Mouse (Mus musculus) ES-E14 (cell line): ENCODE measurements around the gene Clstn1.

ENCODE experiments used
- HCFC1 ChIP-seq: IDR thresholded peaks from 2 replicates; pipeline ENCODE4 v1.6.1; 2012; ENCODE audit warnings: low read length, inconsistent platforms, borderline replicate concordance; ENCODE audit not compliant: insufficient read depth
- MAFK ChIP-seq: IDR thresholded peaks from 2 replicates; pipeline ENCODE4 v1.6.1; 2014; ENCODE audit warnings: mild to moderate bottlenecking, low read depth, low read length, inconsistent platforms; ENCODE audit not compliant: insufficient read depth
- ZNF384 ChIP-seq: IDR thresholded peaks from 2 replicates; pipeline ENCODE4 v1.6.1; 2012; ENCODE audit warnings: low read depth, low read length, inconsistent platforms

DNA sequence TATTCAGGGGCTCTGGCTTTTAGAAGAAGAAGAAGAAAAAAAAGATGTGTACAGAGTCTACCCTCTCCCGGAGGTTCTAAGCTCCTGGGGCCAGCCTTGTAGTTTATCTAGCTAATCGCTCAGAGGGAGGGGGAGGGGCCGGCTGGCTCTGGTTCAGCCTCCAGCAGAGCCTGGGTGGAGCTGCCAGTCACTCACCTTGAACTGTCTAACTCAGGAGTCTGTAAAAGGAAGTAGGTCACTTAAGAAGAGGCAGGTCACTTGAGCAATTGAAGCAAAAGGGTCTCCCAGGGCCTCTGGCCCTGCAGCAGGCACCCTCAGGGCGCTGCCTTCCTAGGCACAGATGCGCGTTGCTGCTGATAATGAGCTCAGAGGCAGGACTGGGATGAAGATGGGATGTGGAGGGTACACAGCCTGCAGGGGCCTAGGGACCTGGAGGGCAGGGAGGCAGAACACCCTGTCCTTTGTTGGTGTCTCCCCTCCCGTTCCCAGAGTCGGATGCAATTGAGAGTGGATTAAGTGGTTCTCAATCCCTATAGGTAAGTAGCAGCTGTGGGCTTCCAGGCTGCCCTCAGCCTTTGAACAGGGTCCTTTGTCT lies 18.7 kb upstream of the Clstn1 start:
- TF ChIP-seq MAFK, result no peak
- no peak for TF ChIP-seq HCFC1
- TF ChIP-seq ZNF384, result no peak
